Mouse (Mus musculus): ENCODE data around the gene Ascc3.

The Ascc3 gene

GRCm38 (mm10) chr10:50895091-50895790 lies 302.8 kb downstream of the Ascc3 start:
- DNase-seq (ENCODE audit: low spot score), result no peak

GRCm38 (mm10) chr10:50895881-50896766 lies 303.7 kb downstream of the Ascc3 start:
- DNase-seq (ENCODE audit: low spot score), result no peak

GRCm38 (mm10) chr10:50896767-50897390 lies 304.4 kb downstream of the Ascc3 start:
- no peak for DNase-seq (ENCODE audit: low spot score)

- DNase-seq (ENCODE audit: low spot score), result no peak
Observed at GRCm38 (mm10) chr10:50897530-50898471, 305.3 kb downstream of the Ascc3 start.

GRCm38 (mm10) chr10:50898621-50899020 lies 306.2 kb downstream of the Ascc3 start:
- DNase-seq (ENCODE audit: low spot score), result no peak

DNA sequence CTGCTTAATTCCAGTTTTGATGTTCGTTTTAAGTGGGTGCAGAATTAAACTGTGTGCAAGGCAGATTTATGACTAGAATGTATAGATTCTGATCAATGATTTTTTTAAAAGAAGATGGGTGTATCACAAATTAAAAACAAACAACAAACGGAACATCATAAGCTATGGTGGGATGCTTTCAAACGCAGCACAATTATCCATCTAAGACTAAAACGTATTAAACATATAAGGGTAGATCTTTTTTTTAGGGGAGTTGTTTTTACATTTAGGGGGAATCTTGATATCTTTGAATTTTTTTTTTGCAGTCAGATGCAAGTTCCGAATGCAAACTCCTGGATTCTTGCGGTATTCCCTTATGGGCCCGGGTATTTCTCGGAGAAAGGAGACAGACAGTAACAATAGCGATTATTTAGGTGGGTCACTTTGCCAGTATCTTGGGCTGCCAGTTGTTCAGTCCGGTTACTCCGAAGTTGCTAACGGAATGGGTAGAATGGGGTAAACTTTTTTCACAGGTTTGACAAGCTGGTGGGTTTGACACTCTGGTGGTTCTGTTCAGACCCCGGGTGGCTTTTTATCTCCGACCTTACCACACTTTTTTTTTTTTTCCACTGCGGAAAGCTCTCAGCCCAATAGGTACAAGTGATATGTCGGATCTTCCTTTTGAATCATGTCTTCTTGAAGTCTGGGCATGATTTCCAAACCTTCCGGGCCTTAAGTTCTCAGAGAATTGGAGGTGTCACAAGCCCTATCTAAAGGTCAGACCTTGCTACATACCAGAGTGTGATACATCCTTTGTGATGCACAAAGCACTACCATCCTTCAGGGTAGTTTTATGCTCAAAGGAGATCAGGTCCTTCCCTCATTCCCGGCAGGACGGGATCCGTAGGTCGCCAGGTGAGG lies 307.6 kb downstream of the Ascc3 start:
- DNase-seq (ENCODE audit: low spot score), result no peak

Data from urinary bladder, postnatal 14 days (tissue).